In the genomic region with DNA sequence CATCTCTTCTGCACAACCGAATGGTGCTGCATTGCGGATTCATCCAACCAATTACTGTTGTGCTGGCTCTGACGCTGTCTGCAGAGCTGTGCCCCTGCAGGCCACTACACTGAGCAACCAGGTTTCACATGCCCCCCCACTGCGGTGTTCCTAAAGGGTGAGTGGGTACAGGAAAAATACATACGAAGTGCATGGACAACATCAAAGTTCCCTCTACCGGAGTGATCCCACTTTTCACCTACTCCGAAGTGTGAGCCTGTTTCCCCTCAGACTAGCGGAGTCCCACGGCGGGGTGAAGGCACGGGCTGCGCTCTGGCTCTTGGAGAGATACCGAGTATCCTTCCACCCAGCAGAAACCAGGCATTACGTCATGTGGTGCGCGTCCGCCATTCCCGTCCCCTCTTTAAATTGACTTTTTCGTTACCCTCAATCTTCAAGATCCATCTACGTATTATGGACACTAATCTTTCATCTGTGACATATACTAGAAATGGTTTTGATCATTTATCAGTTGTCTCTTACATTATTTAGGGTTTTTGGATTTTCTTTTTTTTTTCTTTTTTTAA, we compare ENCODE assay signal across 8 mouse cellular contexts. TPM values are rescaled to one million over a fixed set of nuclear protein-coding genes. Genes with fewer than 3 reads are reported as not detected.
DNase-seq lines count a peak whose midpoint lies in the region; ATAC-seq and TF ChIP-seq lines count a peak whose summit lies in the region.

No protein-coding gene starts in this region.

- peaks cover 10% of the 10 kb centered on the region for H3K4me1 ChIP-seq in bone marrow macrophage, adult 2 months (ENCODE audit: control insufficient read depth, insufficient read depth, low read length)
- H3K4me1 ChIP-seq in embryonic fibroblast, embryonic 13.5 days (ENCODE audit: control insufficient read depth, insufficient read depth, low read length): peaks cover 3% of the 10 kb centered on the region; the same call in 1 of the 2 replicates
- H3K4me1 ChIP-seq in heart, embryonic 10.5 days: peaks cover 18% of the 10 kb centered on the region
- H3K4me1 ChIP-seq in kidney, embryonic 15.5 days: peaks cover 13% of the 10 kb centered on the region

- WGBS in heart, embryonic 10.5 days: under 1% methylated on average over 20 of the region's 20 CpGs
- WGBS in kidney, embryonic 15.5 days: under 1% methylated on average over 20 of the region's 20 CpGs

- no peak for TF ChIP-seq CTCF in bone marrow macrophage, adult 2 months (IDR thresholded peaks at IDR 0.05; ENCODE audit: low read depth, low read length)
- no peak for TF ChIP-seq CTCF in embryonic fibroblast, embryonic 13.5 days (IDR thresholded peaks at IDR 0.05; ENCODE audit: borderline replicate concordance, insufficient read depth, low read length)

- H3K27ac ChIP-seq in bone marrow macrophage, adult 2 months (ENCODE audit: insufficient read depth, low read depth, low read length): peak overlapping the region; percentile 92
- H3K27ac ChIP-seq in embryonic fibroblast, embryonic 13.5 days (ENCODE audit: insufficient read depth, low read length): peak overlapping the region; percentile 88
- H3K27ac ChIP-seq in heart, embryonic 10.5 days: peak overlapping the region; percentile 95
- H3K27ac ChIP-seq in kidney, embryonic 15.5 days: peak overlapping the region; percentile 100

- peak; percentile 91 for ATAC-seq in kidney, embryonic 15.5 days (replicated peaks; ENCODE audit: low FRiP score)
- ATAC-seq in monocyte, adult 5-6 weeks (replicated peaks; ENCODE audit: insufficient number of reproducible peaks, low FRiP score, low TSS enrichment, poor library complexity, severe bottlenecking): peak; percentile 72

- no peaks in the 10 kb centered on the region; the same call in 1 of the 2 replicates for H3K27me3 ChIP-seq in heart, embryonic 10.5 days (ENCODE audit: insufficient read depth, poor library complexity, severe bottlenecking)
- H3K27me3 ChIP-seq in kidney, embryonic 15.5 days: no peaks in the 10 kb centered on the region

- H3K36me3 ChIP-seq in heart, embryonic 10.5 days: no peaks in the 10 kb centered on the region
- H3K36me3 ChIP-seq in kidney, embryonic 15.5 days: no peaks in the 10 kb centered on the region

- H3K4me3 ChIP-seq in bone marrow macrophage, adult 2 months (ENCODE audit: insufficient read depth, low read length): peak overlapping the region; percentile 82
- H3K4me3 ChIP-seq in embryonic fibroblast, embryonic 13.5 days (ENCODE audit: insufficient read depth, low read length): peak overlapping the region; percentile 50
- peak overlapping the region; percentile 69 for H3K4me3 ChIP-seq in heart, embryonic 10.5 days
- H3K4me3 ChIP-seq in kidney, embryonic 15.5 days (replicated peaks): peak overlapping the region; percentile 77

- DNase-seq in B cell, adult 2 months: peak; percentile 82 to 85
- DNase-seq in heart, embryonic 10.5 days (ENCODE audit: low spot score): peak; percentile 93
- peak; percentile 83 for DNase-seq in liver
- peak; percentile 71 to 78 for DNase-seq in spleen, postnatal 36 days (ENCODE audit: low spot score in 2 of 2)

- peak overlapping the region; percentile 91 for H3K4me2 ChIP-seq in kidney, embryonic 15.5 days

- TF ChIP-seq POLR2A in bone marrow macrophage, adult 2 months (IDR thresholded peaks at IDR 0.05; ENCODE audit: borderline replicate concordance, low read depth, low read length): no peak
- TF ChIP-seq POLR2A in embryonic fibroblast, embryonic 13.5 days (IDR thresholded peaks at IDR 0.05; ENCODE audit: low read depth, low read length): peak; percentile 82

- no peaks in the 10 kb centered on the region for H3K9me3 ChIP-seq in heart, embryonic 10.5 days
- no peaks in the 10 kb centered on the region for H3K9me3 ChIP-seq in kidney, embryonic 15.5 days (replicated peaks)

- peak overlapping the region; percentile 92 for H3K9ac ChIP-seq in kidney, embryonic 15.5 days

RNA-seq across cellular contexts. Expression of gene Hlcs, which starts 0.6 kb away (rescaled TPM):
- polyA plus RNA-seq in bone marrow macrophage, adult 2 months (2012; ENCODE audit: insufficient read depth, insufficient read length, missing spikeins): 5.1 and 6.8 TPM in 2 replicates
- 6.6 and 7.0 TPM in 2 replicates for polyA plus RNA-seq in embryonic fibroblast, embryonic 13.5 days (2011; ENCODE audit: insufficient read length, low read depth, missing spikeins)
- polyA plus RNA-seq in heart, embryonic 10.5 days (2016; fragmentation: Nextera tagmentation; extraction: Ambion mirVana): 10.8 and 11.0 TPM in 2 replicates
- polyA plus RNA-seq in kidney, embryonic 15.5 days (2015; fragmentation: Nextera tagmentation; extraction: Ambion mirVana): 10.6 and 10.9 TPM in 2 replicates
- total RNA-seq in monocyte, adult 5-6 weeks (2017): 21.4 to 41.3 TPM (median 32.1 TPM) in 3 replicates

RNA-seq across cellular contexts. Expression of gene Ripply3, which starts 15.5 kb away (rescaled TPM):
- not detected in 2 replicates for polyA plus RNA-seq in bone marrow macrophage, adult 2 months (2012; ENCODE audit: insufficient read depth, insufficient read length, missing spikeins)
- polyA plus RNA-seq in embryonic fibroblast, embryonic 13.5 days (2011; ENCODE audit: insufficient read length, low read depth, missing spikeins): 0.46 TPM in 1 of 2 replicates, not detected in the other
- 4.3 and 8.1 TPM in 2 replicates for polyA plus RNA-seq in heart, embryonic 10.5 days (2016; fragmentation: Nextera tagmentation; extraction: Ambion mirVana)
- 14.6 and 15.1 TPM in 2 replicates for polyA plus RNA-seq in kidney, embryonic 15.5 days (2015; fragmentation: Nextera tagmentation; extraction: Ambion mirVana)
- not detected in 3 replicates for total RNA-seq in monocyte, adult 5-6 weeks (2017)

RNA-seq across cellular contexts. Expression of gene Ttc3, which starts 57.7 kb away (rescaled TPM):
- 19.2 and 20.3 TPM in 2 replicates for polyA plus RNA-seq in bone marrow macrophage, adult 2 months (2012; ENCODE audit: insufficient read depth, insufficient read length, missing spikeins)
- polyA plus RNA-seq in embryonic fibroblast, embryonic 13.5 days (2011; ENCODE audit: insufficient read length, low read depth, missing spikeins): 140 and 167 TPM in 2 replicates
- polyA plus RNA-seq in heart, embryonic 10.5 days (2016; fragmentation: Nextera tagmentation; extraction: Ambion mirVana): 173 and 197 TPM in 2 replicates
- polyA plus RNA-seq in kidney, embryonic 15.5 days (2015; fragmentation: Nextera tagmentation; extraction: Ambion mirVana): 228 and 230 TPM in 2 replicates
- 23.5 to 99.5 TPM (median 37.3 TPM) in 3 replicates for total RNA-seq in monocyte, adult 5-6 weeks (2017)

RNA-seq across cellular contexts. Expression of gene Pigp, which starts 58.9 kb away (rescaled TPM):
- polyA plus RNA-seq in bone marrow macrophage, adult 2 months (2012; ENCODE audit: insufficient read depth, insufficient read length, missing spikeins): 53.9 and 54.5 TPM in 2 replicates
- 64.3 and 65.4 TPM in 2 replicates for polyA plus RNA-seq in embryonic fibroblast, embryonic 13.5 days (2011; ENCODE audit: insufficient read length, low read depth, missing spikeins)
- 95.2 and 102 TPM in 2 replicates for polyA plus RNA-seq in heart, embryonic 10.5 days (2016; fragmentation: Nextera tagmentation; extraction: Ambion mirVana)
- polyA plus RNA-seq in kidney, embryonic 15.5 days (2015; fragmentation: Nextera tagmentation; extraction: Ambion mirVana): 113 and 129 TPM in 2 replicates
- 14.6 to 31.3 TPM (median 19.6 TPM) in 3 replicates for total RNA-seq in monocyte, adult 5-6 weeks (2017)

Comparison
In these comparisons a context has a peak if more than half of its experiments do, and no peak if none do; other contexts are left out.
1. Peak in every context shown above with its lines: DNase-seq, ATAC-seq, H3K4me3 ChIP-seq and H3K27ac ChIP-seq.